In genomic region chr15:79946790-79947189, GRCm38 (mm10) we compare ENCODE assay signal across 8 mouse cellular contexts. TPM values are rescaled to one million over a fixed set of nuclear protein-coding genes. Genes with fewer than 3 reads are reported as not detected.
DNase-seq lines count a peak whose midpoint lies in the region; ATAC-seq lines count a peak whose summit lies in the region.

No protein-coding gene starts in this region.

- 59% methylated on average over 9 of the region's 9 CpGs for WGBS in hindbrain, embryonic 11.5 days
- WGBS in hindbrain, embryonic 14.5 days = 62% methylated on average over 9 of the region's 9 CpGs
- 72% methylated on average over 9 of the region's 9 CpGs for WGBS in forebrain, embryonic 15.5 days
- 61% methylated on average over 9 of the region's 9 CpGs for WGBS in forebrain, embryonic 16.5 days

- no peak overlapping the region for H3K9ac ChIP-seq in hindbrain, embryonic 11.5 days (ENCODE audit: low read depth, low read length)
- H3K9ac ChIP-seq in hindbrain, embryonic 14.5 days = no peak overlapping the region
- H3K9ac ChIP-seq in forebrain, embryonic 15.5 days (replicated peaks) = no peak overlapping the region
- H3K9ac ChIP-seq in forebrain, embryonic 16.5 days (replicated peaks; ENCODE audit: low read depth, low read length) = no peak overlapping the region

- H3K9me3 ChIP-seq in hindbrain, embryonic 11.5 days (ENCODE audit: control insufficient read depth, low read length) = no peaks in the 10 kb centered on the region
- no peaks in the 10 kb centered on the region for H3K9me3 ChIP-seq in hindbrain, embryonic 14.5 days (ENCODE audit: control insufficient read depth, low read length)
- H3K9me3 ChIP-seq in forebrain, embryonic 15.5 days = no peaks in the 10 kb centered on the region
- H3K9me3 ChIP-seq in forebrain, embryonic 16.5 days (ENCODE audit: control insufficient read depth, low read length) = no peaks in the 10 kb centered on the region

- H3K4me2 ChIP-seq in hindbrain, embryonic 11.5 days (replicated peaks; ENCODE audit: low read depth, low read length) = no peak overlapping the region
- H3K4me2 ChIP-seq in hindbrain, embryonic 14.5 days (replicated peaks) = no peak overlapping the region
- H3K4me2 ChIP-seq in forebrain, embryonic 15.5 days (replicated peaks) = no peak overlapping the region
- no peak overlapping the region for H3K4me2 ChIP-seq in forebrain, embryonic 16.5 days (ENCODE audit: low read length)

- H3K36me3 ChIP-seq in hindbrain, embryonic 11.5 days (ENCODE audit: control insufficient read depth, insufficient read depth, low read length) = no peaks in the 10 kb centered on the region
- no peaks in the 10 kb centered on the region for H3K36me3 ChIP-seq in hindbrain, embryonic 14.5 days (replicated peaks; ENCODE audit: control insufficient read depth, insufficient read depth)
- no peaks in the 10 kb centered on the region for H3K36me3 ChIP-seq in forebrain, embryonic 15.5 days
- no peaks in the 10 kb centered on the region for H3K36me3 ChIP-seq in forebrain, embryonic 16.5 days (ENCODE audit: control insufficient read depth, insufficient read depth)

- 0 out of 2 replicates have a peak, but pooled peaks cover under 1% of the 10 kb centered on the region for H3K27me3 ChIP-seq in hindbrain, embryonic 11.5 days (ENCODE audit: control insufficient read depth, insufficient read depth, low read length)
- H3K27me3 ChIP-seq in hindbrain, embryonic 14.5 days (ENCODE audit: control insufficient read depth, insufficient read depth, low read length) = no peaks in the 10 kb centered on the region
- H3K27me3 ChIP-seq in forebrain, embryonic 15.5 days = no peaks in the 10 kb centered on the region
- no peaks in the 10 kb centered on the region for H3K27me3 ChIP-seq in forebrain, embryonic 16.5 days (replicated peaks; ENCODE audit: control insufficient read depth, insufficient read depth, low read length)

- H3K27ac ChIP-seq in hindbrain, embryonic 11.5 days (ENCODE audit: low read depth, low read length) = no peak overlapping the region
- no peak overlapping the region for H3K27ac ChIP-seq in hindbrain, embryonic 14.5 days
- H3K27ac ChIP-seq in forebrain, embryonic 15.5 days (replicated peaks) = no peak overlapping the region
- H3K27ac ChIP-seq in forebrain, embryonic 16.5 days (ENCODE audit: low read length) = no peak overlapping the region

- peaks cover 14% of the 10 kb centered on the region; the same call in 1 of the 2 replicates for H3K4me1 ChIP-seq in hindbrain, embryonic 11.5 days (replicated peaks; ENCODE audit: control insufficient read depth, insufficient read depth, low read length)
- H3K4me1 ChIP-seq in hindbrain, embryonic 14.5 days (replicated peaks; ENCODE audit: control insufficient read depth, insufficient read depth, low read length) = peaks cover 20% of the 10 kb centered on the region
- peaks cover 17% of the 10 kb centered on the region for H3K4me1 ChIP-seq in forebrain, embryonic 15.5 days
- peaks cover 15% of the 10 kb centered on the region for H3K4me1 ChIP-seq in forebrain, embryonic 16.5 days (replicated peaks; ENCODE audit: control insufficient read depth, insufficient read depth, low read length)

- ATAC-seq in hindbrain, embryonic 11.5 days (ENCODE audit: low FRiP score) = no peak
- ATAC-seq in hindbrain, embryonic 14.5 days (ENCODE audit: low FRiP score) = no peak
- 0 out of 2 replicates have a peak, but pooled peaks have one; percentile 38 for ATAC-seq in erythroblast, adult 5-6 weeks (replicated peaks; ENCODE audit: low FRiP score, poor library complexity, severe bottlenecking)
- no peak for ATAC-seq in forebrain, embryonic 15.5 days (replicated peaks)
- ATAC-seq in forebrain, embryonic 16.5 days = no peak

- DNase-seq in hindbrain, embryonic 11.5 days (ENCODE audit: low spot score) = peak; percentile 35
- no peak for DNase-seq in hindbrain, embryonic 14.5 days (ENCODE audit: low spot score)
- peak; percentile 35 for DNase-seq in spleen, adult 12 weeks (ENCODE audit: low spot score)
- no peak for DNase-seq in spleen, postnatal 14 days (ENCODE audit: low spot score in 2 of 2)
- peak; percentile 59 for DNase-seq in thymus, postnatal 25 days

- H3K4me3 ChIP-seq in hindbrain, embryonic 11.5 days (ENCODE audit: low read depth, low read length) = no peak overlapping the region
- H3K4me3 ChIP-seq in hindbrain, embryonic 14.5 days (replicated peaks; ENCODE audit: low read length) = no peak overlapping the region
- no peak overlapping the region for H3K4me3 ChIP-seq in forebrain, embryonic 15.5 days
- no peak overlapping the region for H3K4me3 ChIP-seq in forebrain, embryonic 16.5 days (replicated peaks; ENCODE audit: low read length)

RNA-seq across cellular contexts. Expression of gene Cbx7, which starts 24.1 kb away (rescaled TPM):
- polyA plus RNA-seq in hindbrain, embryonic 11.5 days (2014; fragmentation: Nextera tagmentation; extraction: Ambion mirVana) = 1.7 and 2.2 TPM in 2 replicates
- polyA plus RNA-seq in hindbrain, embryonic 14.5 days (2014; fragmentation: Nextera tagmentation; extraction: Ambion mirVana) = 3.2 and 4.0 TPM in 2 replicates
- 2.1 and 6.9 TPM in 2 replicates for total RNA-seq in erythroblast, adult 5-6 weeks (2015; ENCODE audit: low replicate concordance)
- 4.5 and 6.4 TPM in 2 replicates for total RNA-seq in erythroblast, adult 5-6 weeks (2017; ENCODE audit: low replicate concordance)
- polyA plus RNA-seq in forebrain, embryonic 15.5 days (2015; fragmentation: Nextera tagmentation; extraction: Ambion mirVana) = 3.6 TPM in 2 replicates
- 3.0 and 4.0 TPM in 2 replicates for polyA plus RNA-seq in forebrain, embryonic 16.5 days (2015; fragmentation: Nextera tagmentation; extraction: Ambion mirVana)

RNA-seq across cellular contexts. Expression of gene Apobec3, which starts 55.3 kb away (rescaled TPM):
- polyA plus RNA-seq in hindbrain, embryonic 11.5 days (2014; fragmentation: Nextera tagmentation; extraction: Ambion mirVana) = 6.0 and 9.3 TPM in 2 replicates
- polyA plus RNA-seq in hindbrain, embryonic 14.5 days (2014; fragmentation: Nextera tagmentation; extraction: Ambion mirVana) = 4.9 and 5.1 TPM in 2 replicates
- 79.8 and 80.1 TPM in 2 replicates for total RNA-seq in erythroblast, adult 5-6 weeks (2015; ENCODE audit: low replicate concordance)
- total RNA-seq in erythroblast, adult 5-6 weeks (2017; ENCODE audit: low replicate concordance) = 73.5 and 75.2 TPM in 2 replicates
- 6.6 TPM in 2 replicates for polyA plus RNA-seq in forebrain, embryonic 15.5 days (2015; fragmentation: Nextera tagmentation; extraction: Ambion mirVana)
- 6.7 and 8.5 TPM in 2 replicates for polyA plus RNA-seq in forebrain, embryonic 16.5 days (2015; fragmentation: Nextera tagmentation; extraction: Ambion mirVana)

Comparison
In these comparisons a context has a peak if more than half of its experiments do, and no peak if none do; other contexts are left out.
1. DNase-seq: peak in hindbrain, embryonic 11.5 days (single experiment), spleen, adult 12 weeks (single experiment) and thymus, postnatal 25 days (single experiment); none in hindbrain, embryonic 14.5 days (single experiment) and spleen, postnatal 14 days (0 of 2).